Comparison of ENCODE assay signal across 11 mouse cellular contexts in the genomic region with DNA sequence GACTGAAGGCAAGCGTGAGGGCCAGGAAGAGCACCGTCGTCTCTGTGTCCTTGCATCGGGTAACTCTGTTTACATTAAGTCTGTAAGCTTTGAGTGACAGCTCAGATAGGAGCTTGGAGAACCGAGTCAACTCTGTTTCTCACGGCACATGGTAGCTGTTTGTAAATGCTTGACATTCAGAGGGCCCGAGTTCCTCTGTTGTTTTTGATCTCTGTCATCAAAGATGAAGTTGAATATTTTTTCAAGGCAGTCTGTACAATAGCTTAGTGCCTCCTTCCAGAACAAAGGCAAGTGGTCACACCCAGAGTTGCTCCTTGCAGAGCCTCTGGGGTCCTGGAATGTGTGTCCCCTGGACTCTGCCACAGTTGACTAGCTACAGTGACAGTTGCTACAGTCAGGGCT.
DNase-seq lines count a peak whose midpoint lies in the region; ATAC-seq lines count a peak whose summit lies in the region.
"Had no signal": no experiment of that assay in that cellular context is flagged by ENCODE, and none has a peak within 500 bp of the region (broad histone marks: within the 10 kb centered on the region; RNA-seq: fewer than 3 reads in every experiment).

No protein-coding gene starts in this region.

- H3K9ac ChIP-seq in kidney, embryonic 15.5 days, result no peak overlapping the region
- H3K9ac ChIP-seq in heart, embryonic 13.5 days, result no peak overlapping the region
- H3K9ac ChIP-seq: liver, embryonic 14.5 days had no signal

- no peak overlapping the region for H3K4me2 ChIP-seq in kidney, embryonic 15.5 days
- H3K4me2 ChIP-seq in heart, embryonic 13.5 days, result peak overlapping the region; percentile 13; the same call in 1 of the 2 replicates

- no peak for ATAC-seq in kidney, embryonic 15.5 days (replicated peaks; ENCODE audit: low FRiP score)
- ATAC-seq in heart, embryonic 13.5 days (ENCODE audit: extremely low read depth, insufficient number of reproducible peaks, low FRiP score, low TSS enrichment), result no peak
- ATAC-seq: hindbrain, embryonic 16.5 days had no signal

- no peaks in the 10 kb centered on the region for H3K27me3 ChIP-seq in kidney, embryonic 15.5 days
- H3K27me3 ChIP-seq in heart, embryonic 13.5 days (replicated peaks), result no peaks in the 10 kb centered on the region

- H3K27ac ChIP-seq in kidney, embryonic 15.5 days, result peak overlapping the region; percentile 37; the same call in 1 of the 2 replicates
- peak overlapping the region; percentile 51 for H3K27ac ChIP-seq in heart, embryonic 13.5 days (replicated peaks)
- H3K27ac ChIP-seq: liver, embryonic 14.5 days had no signal

- DNase-seq in kidney, postnatal 4 days, result no peak
- peak; percentile 25 for DNase-seq in thymus, postnatal 25 days
- no peak for DNase-seq in thymus, postnatal 10 days (ENCODE audit: low spot score in 2 of 2)
- DNase-seq in B cell, adult 2 months, result no peak
- DNase-seq in spleen, postnatal 36 days (ENCODE audit: low spot score in 2 of 2), result no peak
- DNase-seq: adrenal gland, postnatal 25 days; cerebellum, postnatal 36 days had no signal

- no peaks in the 10 kb centered on the region for H3K36me3 ChIP-seq in kidney, embryonic 15.5 days
- no peaks in the 10 kb centered on the region for H3K36me3 ChIP-seq in heart, embryonic 13.5 days

- H3K9me3 ChIP-seq in kidney, embryonic 15.5 days (replicated peaks), result no peaks in the 10 kb centered on the region
- no peaks in the 10 kb centered on the region for H3K9me3 ChIP-seq in heart, embryonic 13.5 days

- H3K4me1 ChIP-seq in kidney, embryonic 15.5 days, result peaks cover 13% of the 10 kb centered on the region; the same call in 1 of the 2 replicates
- H3K4me1 ChIP-seq in heart, embryonic 13.5 days, result peaks cover 46% of the 10 kb centered on the region

- 24% methylated on average over 7 of the region's 7 CpGs for WGBS in kidney, embryonic 15.5 days
- WGBS in heart, embryonic 13.5 days, result 11% methylated on average over 7 of the region's 7 CpGs

- H3K4me3 ChIP-seq in kidney, embryonic 15.5 days (replicated peaks), result no peak overlapping the region
- no peak overlapping the region for H3K4me3 ChIP-seq in heart, embryonic 13.5 days
